Mouse (Mus musculus): ENCODE data around the gene Wnt3a.

- TF ChIP-seq CTCF (IDR thresholded peaks at IDR 0.05; ENCODE audit: extremely low read depth, insufficient read depth, low read length) = no peak
- no peak for TF ChIP-seq POLR2A (IDR thresholded peaks at IDR 0.05; ENCODE audit: extremely low read depth, insufficient read depth, low read length)
Observed at GRCm38 (mm10) chr11:59224025-59224424, 66.5 kb downstream of the Wnt3a start.
